Mouse (Mus musculus) testis, postnatal 10 days (tissue): ENCODE results near the gene Klk7.

Experiments
- DNase-seq: peaks from one replicate; pipeline ENCODE4 v3.0.0; 2021; ENCODE audit warnings: low spot score

Klk7 gene

GRCm38 (mm10) chr7:43810994-43811393 is at the start of gene Klk7:
Gene Klk7, plus strand, starts transcription at chr7:43811294.
- no peak for DNase-seq

GRCm38 (mm10) chr7:43766484-43766883 is 44.6 kb upstream of the Klk7 start:
- no peak for DNase-seq

- no peak for DNase-seq
These were observed 42.5 kb upstream of the Klk7 start, which contains the start of gene Klk12 for GRCm38 (mm10) chr7:43768597-43768996. Gene Klk12, plus strand, starts transcription at chr7:43768897.

GRCm38 (mm10) chr7:43769636-43770035 is 41.5 kb upstream of the Klk7 start:
- DNase-seq: no peak

- peak; percentile 22 for DNase-seq
These were observed 40.4 kb upstream of the Klk7 start for GRCm38 (mm10) chr7:43770701-43771100.

GRCm38 (mm10) chr7:43771916-43772315 is 39.2 kb upstream of the Klk7 start:
- peak; percentile 33 for DNase-seq

GRCm38 (mm10) chr7:43772901-43773300 is 38.2 kb upstream of the Klk7 start:
- peak; percentile 26 for DNase-seq

GRCm38 (mm10) chr7:43774364-43774763 is 36.7 kb upstream of the Klk7 start, which contains the start of gene Klk11:
Gene Klk11, plus strand, starts transcription at chr7:43774604.
- peak; percentile 33 for DNase-seq

- DNase-seq: peak; percentile 25
These were observed 36.3 kb upstream of the Klk7 start for GRCm38 (mm10) chr7:43774802-43775201.

GRCm38 (mm10) chr7:43775311-43776057 is 35.6 kb upstream of the Klk7 start:
- DNase-seq: peak; percentile 38

GRCm38 (mm10) chr7:43776506-43776905 is 34.6 kb upstream of the Klk7 start:
- DNase-seq: peak; percentile 28

- peak; percentile 35 for DNase-seq
These were observed 33.7 kb upstream of the Klk7 start for GRCm38 (mm10) chr7:43777423-43777822.

GRCm38 (mm10) chr7:43778176-43778970 is 32.7 kb upstream of the Klk7 start:
- peak; percentile 23 for DNase-seq

- peak; percentile 26 for DNase-seq
These were observed 30.9 kb upstream of the Klk7 start for GRCm38 (mm10) chr7:43780241-43780640.

GRCm38 (mm10) chr7:43780746-43781145 is 30.3 kb upstream of the Klk7 start, which contains the start of gene Klk10:
Gene Klk10, plus strand, starts transcription at chr7:43781035.
- peak; percentile 38 for DNase-seq

- peak; percentile 38 for DNase-seq
These were observed 29.6 kb upstream of the Klk7 start for GRCm38 (mm10) chr7:43781541-43781940.

- peak; percentile 87 for DNase-seq
These were observed 28.5 kb upstream of the Klk7 start for GRCm38 (mm10) chr7:43782275-43783265.

GRCm38 (mm10) chr7:43785286-43785685 is 25.8 kb upstream of the Klk7 start:
- no peak for DNase-seq

- no peak for DNase-seq
These were observed 23.0 kb upstream of the Klk7 start for GRCm38 (mm10) chr7:43788096-43788495.

- DNase-seq: no peak
These were observed 21.8 kb upstream of the Klk7 start for GRCm38 (mm10) chr7:43789295-43789694.

GRCm38 (mm10) chr7:43791591-43791990 is 19.5 kb upstream of the Klk7 start, which contains the start of gene Klk9:
Gene Klk9, plus strand, starts transcription at chr7:43791891.
- DNase-seq: no peak

- no peak for DNase-seq
These were observed 14.7 kb upstream of the Klk7 start for GRCm38 (mm10) chr7:43796355-43796754.
